Mouse (Mus musculus) cerebellum, adult 2 months (tissue): Measurements from ENCODE around the gene Gm3252. TPM values are rescaled to one million over a fixed set of nuclear protein-coding genes. Genes with fewer than 3 reads are reported as not detected.
A peak's percentile ranks its signal among the peaks of the same experiment; 100 is the strongest.
"Not testable (repeated sequence)": the region's sequence is repeated elsewhere in the genome, so short reads cannot be mapped to it uniquely, and the experiment has no call there.

ENCODE experiments used
- DNase-seq, 2 experiments: peaks; one replicate each; pipeline ENCODE4 v3.0.0; 2021
- H3K27ac ChIP-seq: fragments of 200-500 bp; 2 replicates; pipeline ENCODE4 v1.5.1; 2012; ENCODE audit warnings: low read length, control low read depth, inconsistent platforms; ENCODE audit not compliant: insufficient read depth
- H3K27me3 ChIP-seq: fragments of 200-500 bp; 2 replicates; pipeline ENCODE4 v1.6.1; 2012; ENCODE audit warnings: inconsistent platforms, mild to moderate bottlenecking, low read length, moderate library complexity; ENCODE audit not compliant: control insufficient read depth, insufficient read depth
- H3K4me1 ChIP-seq: fragments of 200-500 bp; 2 replicates; pipeline ENCODE4 v1.6.1; 2011; ENCODE audit warnings: low read length; ENCODE audit not compliant: control insufficient read depth, insufficient read depth
- H3K4me3 ChIP-seq: fragments of 200-500 bp; replicated peaks from 2 replicates; pipeline ENCODE3; 2011; ENCODE audit warnings: mild to moderate bottlenecking, low read depth, low read length, control low read depth; ENCODE audit not compliant: insufficient read depth
- WGBS: fragments of 180-500 bp; shearing (Covaris S2); methylation state at CpG from one replicate; pipeline ENCODE4 v1.1.7; 2018; 5-methylcytosine and 5-hydroxymethylcytosine counted together
- polyA plus RNA-seq: library from polyadenylated mRNA; depleted of rRNA; stranded (reverse); fragments of >200 nt; gene quantifications from 2 replicates; pipeline ENCODE4 v1.2.3, GENCODE M21; 2012; rRNA removed

Gm3252 gene
- 1.7 and 1.8 TPM in 2 replicates for polyA plus RNA-seq

- not testable (repeated sequence) for H3K4me1 ChIP-seq, H3K27me3 ChIP-seq, H3K4me3 ChIP-seq, H3K27ac ChIP-seq
- WGBS: 4% methylated on average over 13 of the region's 47 CpGs
- peak in 1 of 2 experiments; percentile 4 for DNase-seq
Measured at GRCm38 (mm10) chr14:4726038-4726880, at the start of gene Gm3252. Gene Gm3252 (plus strand): TSS chr14:4726775.

- H3K27me3 ChIP-seq, H3K27ac ChIP-seq, DNase-seq, H3K4me1 ChIP-seq, H3K4me3 ChIP-seq: not testable (repeated sequence)
- 62% methylated on average over 1 of the region's 2 CpGs for WGBS
Measured at GRCm38 (mm10) chr14:4708938-4709337, 17.6 kb upstream of the Gm3252 start, which contains the start of gene Gm7876. Gene Gm7876 (plus strand): TSS chr14:4709238.

GRCm38 (mm10) chr14:4776037-4776436, 49.5 kb downstream of the Gm3252 start, which contains the start of gene Gm9602:
Gene Gm9602 (plus strand): TSS chr14:4776337.
- 50% methylated on average over 1 of the region's 2 CpGs for WGBS
- H3K4me3 ChIP-seq, DNase-seq, H3K27me3 ChIP-seq, H3K27ac ChIP-seq, H3K4me1 ChIP-seq: not testable (repeated sequence)

Other genes with a start within 250 kb of the Gm3252 start
- 0.11 and 0.21 TPM in 2 replicates for gene Gm3182, start 245.0 kb upstream of the Gm3252 start, polyA plus RNA-seq
- not detected in 2 replicates for gene Gm3047, start 171.4 kb upstream of the Gm3252 start, polyA plus RNA-seq
- 0.16 and 0.26 TPM in 2 replicates for gene Gm8159, start 94.4 kb upstream of the Gm3252 start, polyA plus RNA-seq
- gene Gm3239, start 62.6 kb upstream of the Gm3252 start, polyA plus RNA-seq: 0.67 and 1.0 TPM in 2 replicates
- not detected in 2 replicates for gene Gm7876, start 17.5 kb upstream of the Gm3252 start, polyA plus RNA-seq
- gene Gm9602, start 49.6 kb downstream of the Gm3252 start, polyA plus RNA-seq: not detected in 2 replicates
- not detected in 2 replicates for gene Gm3269, start 111.3 kb downstream of the Gm3252 start, polyA plus RNA-seq
- 0.19 and 0.88 TPM in 2 replicates for gene Gm3264, start 128.8 kb downstream of the Gm3252 start, polyA plus RNA-seq
- 0.25 TPM in 1 of 2 replicates, not detected in the other for gene Gm3278, start 165.6 kb downstream of the Gm3252 start, polyA plus RNA-seq